Mouse (Mus musculus) myocyte (in vitro differentiated cells): ENCODE results near the gene Nup188. TPM values are rescaled to one million over a fixed set of nuclear protein-coding genes. Genes with fewer than 3 reads are reported as not detected.

Experiments
- H3K27me3 ChIP-seq: one replicate; pipeline ENCODE4 v1.6.1; 2011; ENCODE audit not compliant: control insufficient read depth, insufficient read depth, insufficient read length
- H3K36me3 ChIP-seq: one replicate; pipeline ENCODE4 v1.6.1; 2011; ENCODE audit not compliant: control insufficient read depth, insufficient read depth
- H3K4me2 ChIP-seq: one replicate; pipeline ENCODE4 v1.6.1; 2011; ENCODE audit warnings: low read depth, control low read depth
- H3K4me3 ChIP-seq: one replicate; pipeline ENCODE4 v1.5.1; 2011; ENCODE audit warnings: mild to moderate bottlenecking, control low read depth, moderate library complexity
- H3K79me2 ChIP-seq: one replicate; pipeline ENCODE4 v1.6.1; 2011; ENCODE audit not compliant: control insufficient read depth, insufficient read depth
- H3ac ChIP-seq: one replicate; pipeline ENCODE4 v1.6.1; 2011; ENCODE audit not compliant: control insufficient read depth, insufficient read length
- CEBPB ChIP-seq: IDR thresholded peaks from 2 replicates; pipeline ENCODE4 v1.6.1; 2011; ENCODE audit warnings: mild to moderate bottlenecking, moderate library complexity; ENCODE audit not compliant: poor library complexity, insufficient read depth, severe bottlenecking
- E2F4 ChIP-seq: IDR thresholded peaks from one replicate; pipeline ENCODE4 v1.6.1; 2011; ENCODE audit warnings: mild to moderate bottlenecking, control low read depth, moderate library complexity; ENCODE audit not compliant: insufficient read depth
- MAX ChIP-seq: IDR thresholded peaks from one replicate; pipeline ENCODE4 v1.6.1; 2011; ENCODE audit warnings: low read depth, mild to moderate bottlenecking, control low read depth
- MYOD1 ChIP-seq, 3 experiments: IDR thresholded peaks; one replicate each; pipeline ENCODE4 v1.6.1; 2011; ENCODE audit warnings: control low read depth in 2 of 3, low read depth in 2 of 3, mild to moderate bottlenecking in 2 of 3, moderate library complexity in 1 of 3; ENCODE audit not compliant: insufficient read length in 2 of 3, control insufficient read depth in 1 of 3
- MYOG ChIP-seq, 3 experiments: IDR thresholded peaks; one replicate each; pipeline ENCODE4 v1.6.1; 2011; ENCODE audit warnings: control low read depth in 2 of 3, low read depth in 2 of 3, mild to moderate bottlenecking in 2 of 3; ENCODE audit not compliant: insufficient read length in 2 of 3, control insufficient read depth in 1 of 3, insufficient read depth in 1 of 3
- POLR2A ChIP-seq: IDR thresholded peaks from one replicate; pipeline ENCODE4 v1.6.1; 2011; ENCODE audit warnings: low read depth, mild to moderate bottlenecking, control low read depth, moderate library complexity; ENCODE audit not compliant: insufficient read length
- POLR2AphosphoS2 ChIP-seq: IDR thresholded peaks from one replicate; pipeline ENCODE4 v1.6.1; 2011; ENCODE audit warnings: low read depth, control low read depth; ENCODE audit not compliant: insufficient read length
- REST ChIP-seq: IDR thresholded peaks from one replicate; pipeline ENCODE4 v1.6.1; 2011; ENCODE audit warnings: mild to moderate bottlenecking, control low read depth, moderate library complexity; ENCODE audit not compliant: insufficient read depth, insufficient read length
- SRF ChIP-seq: IDR thresholded peaks from one replicate; pipeline ENCODE4 v1.6.1; 2011; ENCODE audit warnings: low read depth; ENCODE audit not compliant: control insufficient read depth, insufficient read length
- TCF12 ChIP-seq: IDR thresholded peaks from one replicate; pipeline ENCODE4 v1.6.1; 2011; ENCODE audit warnings: mild to moderate bottlenecking, control low read depth; ENCODE audit not compliant: poor library complexity, insufficient read depth, severe bottlenecking
- TCF3 ChIP-seq: IDR thresholded peaks from one replicate; pipeline ENCODE4 v1.6.1; 2011; ENCODE audit warnings: low read depth, control low read depth; ENCODE audit not compliant: insufficient read length
- USF1 ChIP-seq: IDR thresholded peaks from one replicate; pipeline ENCODE4 v1.6.1; 2011; ENCODE audit warnings: low read depth, mild to moderate bottlenecking, control low read depth, moderate library complexity
- polyA plus RNA-seq: library from polyadenylated mRNA; unstranded; fragments of >200 nt; fragmentation: generic; extraction: Trizol; gene quantifications from one replicate; pipeline ENCODE4 v1.2.1, GENCODE M21; 2012; ENCODE audit warnings: missing spikeins

Gene Nup188
- polyA plus RNA-seq, 1 experiment: 54.0 TPM

DNA sequence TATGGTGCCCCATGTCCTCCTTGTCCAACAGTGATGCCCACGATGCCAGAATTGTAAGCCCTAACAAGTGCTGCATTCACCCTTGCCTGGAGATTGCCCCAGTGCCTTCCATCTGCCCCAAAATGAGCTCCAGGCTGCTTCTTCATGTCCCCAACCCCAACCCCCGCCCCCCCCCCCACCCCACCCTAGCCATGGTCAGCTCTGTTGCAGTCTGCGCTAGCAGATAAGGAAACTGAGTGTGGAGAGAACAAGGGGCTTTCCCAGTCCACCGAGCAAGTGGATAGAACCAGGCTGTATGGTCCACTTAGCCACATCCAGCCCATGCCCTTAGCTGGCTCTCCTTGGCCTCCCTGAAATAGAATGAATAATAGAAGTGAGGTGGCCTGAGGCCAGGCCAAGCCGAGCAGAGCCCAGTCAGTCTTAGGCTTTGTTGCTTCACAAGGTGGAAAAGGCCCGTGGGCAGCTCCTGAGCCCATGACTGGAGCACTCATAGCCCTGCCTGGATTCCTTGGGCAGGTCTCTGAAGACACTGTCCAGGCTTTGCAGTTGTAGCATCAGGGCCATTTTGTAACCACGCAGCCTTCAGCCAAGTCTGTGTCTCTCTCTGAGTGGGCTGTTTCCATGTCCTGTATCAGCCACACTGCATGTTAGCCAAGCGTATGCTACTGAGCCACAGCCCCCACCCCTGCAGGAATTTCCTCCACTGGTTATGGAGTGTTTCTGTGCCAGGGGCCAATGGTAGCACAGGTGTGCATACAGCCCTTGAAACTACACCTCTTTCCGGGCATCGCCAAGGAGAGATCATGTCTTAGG lies 94.6 kb downstream of the Nup188 start:
- Histone ChIP-seq H3K4me2 (no peak overlapping the region), H3ac (no peak overlapping the region), H3K27me3 (no peaks in the 10 kb centered on the region), H3K4me3 (no peak overlapping the region), H3K36me3 (peaks cover 6% of the 10 kb centered on the region), H3K79me2 (no peaks in the 10 kb centered on the region)
- no peak for TF ChIP-seq MAX

DNA sequence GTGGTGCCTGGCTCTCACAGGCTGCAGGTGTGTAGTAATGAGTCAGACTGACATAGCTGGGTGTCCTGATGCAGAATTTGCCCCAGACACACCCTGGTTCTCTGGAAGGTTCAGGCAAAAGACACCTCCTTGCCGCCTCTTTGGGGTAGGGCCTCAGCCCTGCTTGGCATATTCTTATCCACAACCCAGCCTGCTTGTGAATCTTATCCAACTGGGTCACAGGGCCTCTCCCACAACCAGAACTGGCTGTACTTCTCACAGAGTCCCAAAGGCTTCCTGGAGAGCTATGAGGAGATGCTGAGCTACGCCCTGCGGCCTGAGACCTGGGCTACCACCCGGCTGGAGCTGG lies 95.2 kb downstream of the Nup188 start:
- TF ChIP-seq REST (no peak), SRF (no peak), TCF3 (no peak), CEBPB (no peak), MYOG (IDR thresholded peaks at IDR 0.05; ENCODE audit: control insufficient read depth in 1 of 3, insufficient read depth in 1 of 3, insufficient read length in 2 of 3, low read depth in 2 of 3) (no peak), MYOD1 (IDR thresholded peaks at IDR 0.05; ENCODE audit: control insufficient read depth in 1 of 3, insufficient read length in 2 of 3, low read depth in 2 of 3) (no peak), POLR2AphosphoS2 (no peak), E2F4 (no peak), USF1 (no peak), TCF12 (no peak), MAX (no peak), POLR2A (no peak)
- Histone ChIP-seq H3K4me2 (no peak overlapping the region), H3K36me3 (peaks cover 6% of the 10 kb centered on the region), H3ac (no peak overlapping the region), H3K27me3 (no peaks in the 10 kb centered on the region), H3K4me3 (no peak overlapping the region), H3K79me2 (no peaks in the 10 kb centered on the region)

- H3K4me3 ChIP-seq: no peak overlapping the region
- no peak overlapping the region for H3ac ChIP-seq
- H3K4me2 ChIP-seq: no peak overlapping the region
- no peaks in the 10 kb centered on the region for H3K79me2 ChIP-seq
- no peaks in the 10 kb centered on the region for H3K36me3 ChIP-seq
- H3K27me3 ChIP-seq: no peaks in the 10 kb centered on the region
- TF ChIP-seq POLR2AphosphoS2 (no peak), MYOG (IDR thresholded peaks at IDR 0.05; ENCODE audit: control insufficient read depth in 1 of 3, insufficient read depth in 1 of 3, insufficient read length in 2 of 3, low read depth in 2 of 3) (peak; percentile 50 to 96 (median 87)), TCF12 (peak; percentile 37), TCF3 (peak; percentile 76), E2F4 (no peak), MYOD1 (IDR thresholded peaks at IDR 0.05; ENCODE audit: control insufficient read depth in 1 of 3, insufficient read length in 2 of 3, low read depth in 2 of 3) (peak; percentile 14 to 95 (median 90))
Observed at GRCm38 (mm10) chr2:30384814-30385213, 98.6 kb downstream of the Nup188 start.

DNA sequence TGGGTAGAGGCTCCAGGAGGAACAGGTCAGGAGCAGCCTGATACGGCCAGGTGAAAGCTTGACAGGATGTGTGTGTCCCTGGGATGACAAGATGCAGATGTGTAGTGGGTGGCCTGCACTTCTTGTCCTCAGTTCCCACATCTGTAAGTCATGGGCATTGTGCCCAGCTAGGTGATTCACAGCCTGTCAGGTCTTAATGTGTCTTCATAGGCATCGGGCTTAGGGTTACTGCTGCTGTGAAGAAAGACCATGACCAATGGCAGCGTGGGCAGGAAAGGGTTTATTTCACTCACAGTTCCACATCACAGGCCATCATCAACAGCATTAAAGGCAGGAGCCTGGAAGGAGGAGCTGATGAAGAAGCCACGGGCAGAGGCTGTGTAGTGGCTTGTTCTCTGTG lies 99.4 kb downstream of the Nup188 start:
- no peak for TF ChIP-seq MYOD1 (IDR thresholded peaks at IDR 0.05; ENCODE audit: control insufficient read depth in 1 of 3, insufficient read length in 2 of 3, low read depth in 2 of 3)
- TF ChIP-seq TCF3: no peak
- no peak for TF ChIP-seq REST
- Histone ChIP-seq H3K36me3 (no peaks in the 10 kb centered on the region), H3K79me2 (no peaks in the 10 kb centered on the region), H3K4me2 (no peak overlapping the region), H3K4me3 (no peak overlapping the region), H3K27me3 (no peaks in the 10 kb centered on the region), H3ac (no peak overlapping the region)

DNA sequence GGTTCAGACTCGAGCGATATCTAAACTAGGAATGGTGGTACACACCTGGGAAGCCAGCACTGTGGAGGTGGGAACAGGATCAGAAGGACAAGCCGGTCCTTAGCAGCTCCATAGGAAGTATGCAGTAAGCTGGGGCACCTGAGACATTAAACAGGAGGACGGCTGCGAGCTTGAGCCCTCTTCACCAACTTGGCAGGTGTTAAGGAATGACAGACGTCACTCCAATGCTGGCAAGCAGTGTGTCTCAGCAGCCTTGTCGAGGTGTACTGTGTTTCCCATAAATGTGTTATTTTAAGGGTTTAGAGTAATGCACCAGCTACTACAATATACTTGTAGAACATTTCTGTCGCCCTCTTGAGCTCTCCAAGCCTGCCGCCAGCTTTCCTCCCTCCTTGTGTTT lies 100.7 kb downstream of the Nup188 start:
- no peaks in the 10 kb centered on the region for H3K27me3 ChIP-seq
- TF ChIP-seq TCF12: no peak
- peak; percentile 70 for TF ChIP-seq POLR2AphosphoS2
- TF ChIP-seq CEBPB: no peak
- no peak for TF ChIP-seq SRF
- no peak for TF ChIP-seq E2F4
- no peak overlapping the region for H3K4me3 ChIP-seq
- no peak overlapping the region for H3ac ChIP-seq
- no peaks in the 10 kb centered on the region for H3K79me2 ChIP-seq
- no peak overlapping the region for H3K4me2 ChIP-seq
- no peaks in the 10 kb centered on the region for H3K36me3 ChIP-seq

- H3ac ChIP-seq: no peak overlapping the region
Observed at GRCm38 (mm10) chr2:30389000-30389399, 102.8 kb downstream of the Nup188 start.

More at GRCm38 (mm10) chr2:30389000-30389399, 102.8 kb downstream of the Nup188 start:
- no peaks in the 10 kb centered on the region for H3K27me3 ChIP-seq
- no peaks in the 10 kb centered on the region for H3K36me3 ChIP-seq
- no peak overlapping the region for H3K4me2 ChIP-seq
- no peak for TF ChIP-seq REST
- TF ChIP-seq MAX: no peak
- no peak for TF ChIP-seq USF1
- TF ChIP-seq E2F4: no peak
- no peak for TF ChIP-seq POLR2A
- no peak for TF ChIP-seq CEBPB
- TF ChIP-seq SRF: no peak
- H3K79me2 ChIP-seq: peaks cover under 1% of the 10 kb centered on the region
- H3K4me3 ChIP-seq: no peak overlapping the region
